Mouse (Mus musculus) heart, embryonic 11.5 days (tissue): ENCODE data around the gene Zfc3h1. TPM values are rescaled to one million over a fixed set of nuclear protein-coding genes. Genes with fewer than 3 reads are reported as not detected.

Experiments
- ATAC-seq: fragments of 200-750 bp; cut with Nextera tagmentation; replicated peaks from 2 replicates; pipeline ENCODE4 v1.8.0; 2017; ENCODE audit warnings: moderate library complexity; ENCODE audit not compliant: insufficient number of reproducible peaks, low FRiP score, low TSS enrichment
- H3K27ac ChIP-seq: fragments of 300-500 bp; sonication (generic); 2 replicates; pipeline ENCODE4 v1.5.1; 2014; ENCODE audit warnings: mild to moderate bottlenecking, low read depth, low read length
- H3K27me3 ChIP-seq: fragments of 300-500 bp; sonication (generic); 2 replicates; pipeline ENCODE4 v1.6.1; 2014; ENCODE audit warnings: mild to moderate bottlenecking, low read length, mixed read lengths; ENCODE audit not compliant: control insufficient read depth, insufficient read depth
- H3K36me3 ChIP-seq: fragments of 300-500 bp; sonication (generic); 2 replicates; pipeline ENCODE4 v1.6.1; 2014; ENCODE audit warnings: mild to moderate bottlenecking, low read length, moderate library complexity, mixed read lengths; ENCODE audit not compliant: control insufficient read depth, insufficient read depth
- H3K4me1 ChIP-seq: fragments of 300-500 bp; sonication (generic); 2 replicates; pipeline ENCODE4 v1.6.1; 2014; ENCODE audit warnings: low read length; ENCODE audit not compliant: control insufficient read depth, insufficient read depth
- H3K4me2 ChIP-seq: fragments of 300-500 bp; sonication (generic); 2 replicates; pipeline ENCODE4 v1.6.1; 2014; ENCODE audit warnings: mild to moderate bottlenecking, moderate library complexity
- H3K4me3 ChIP-seq: fragments of 300-500 bp; sonication (generic); 2 replicates; pipeline ENCODE4 v1.5.1; 2014; ENCODE audit warnings: low read depth, low read length
- H3K9ac ChIP-seq: fragments of 300-500 bp; sonication (generic); 2 replicates; pipeline ENCODE4 v1.6.1; 2014; ENCODE audit warnings: mild to moderate bottlenecking, low read depth, low read length, moderate library complexity
- H3K9me3 ChIP-seq: fragments of 300-500 bp; sonication (generic); replicated peaks from 2 replicates; pipeline ENCODE4 v1.6.1; 2016; ENCODE audit warnings: low read length; ENCODE audit not compliant: control insufficient read depth
- WGBS: fragments of 180-500 bp; shearing (Covaris S2); extraction: QIAGEN DNeasy Blood & Tissue Kit; methylation state at CpG from one replicate; pipeline ENCODE4 v1.1.7; 2014; ENCODE audit not compliant: insufficient replicate concordance; 5-methylcytosine and 5-hydroxymethylcytosine counted together
- polyA plus RNA-seq: library from polyadenylated mRNA; unstranded; fragments of >200 nt; fragmentation: Nextera tagmentation; extraction: Ambion mirVana; gene quantifications from 2 replicates; pipeline ENCODE4 v1.2.1, GENCODE M21; 2014

Zfc3h1 gene
- polyA plus RNA-seq, 1 experiment from 2014 or later: 22.8 TPM

DNA sequence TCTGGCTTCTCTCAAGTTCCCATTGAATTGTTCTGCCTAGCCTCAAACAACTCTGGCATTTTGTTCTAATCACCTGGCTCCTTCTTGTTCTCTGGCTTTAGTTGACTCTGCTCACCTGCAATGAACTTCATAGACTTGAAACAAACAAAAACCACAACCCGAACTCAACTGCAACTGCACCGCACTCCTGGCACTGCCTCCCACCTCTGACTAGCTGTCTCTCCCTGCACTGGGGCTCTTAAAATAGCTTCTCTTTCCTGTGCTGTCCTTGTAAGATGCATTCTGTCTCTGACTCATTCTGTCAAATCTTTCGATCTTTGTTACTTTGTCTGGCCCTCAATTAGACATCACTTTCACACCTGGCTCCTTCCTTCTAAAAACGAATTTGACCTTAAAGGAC is 21.6 kb upstream of the Zfc3h1 start:
- H3K9ac ChIP-seq: peak overlapping the region; percentile 71; the same call in 1 of the 2 replicates
- H3K27me3 ChIP-seq: no peaks in the 10 kb centered on the region

GRCm38 (mm10) chr10:115381506-115382084 is 3.2 kb upstream of the Zfc3h1 start:
- Histone ChIP-seq H3K9me3 (no peaks in the 10 kb centered on the region), H3K36me3 (no peaks in the 10 kb centered on the region), H3K27me3 (no peaks in the 10 kb centered on the region), H3K9ac (no peak overlapping the region), H3K4me3 (no peak overlapping the region), H3K4me1 (peaks cover 11% of the 10 kb centered on the region), H3K4me2 (no peak overlapping the region; the same call in 1 of the 2 replicates), H3K27ac (no peak overlapping the region)
- 47% methylated on average over 2 of the region's 2 CpGs for WGBS
- ATAC-seq: no peak

More for the DNA sequence above, 21.6 kb upstream of the Zfc3h1 start:
- Histone ChIP-seq H3K36me3 (no peaks in the 10 kb centered on the region), H3K4me3 (peak overlapping the region; percentile 47), H3K27ac (peak overlapping the region; percentile 96), H3K9me3 (no peaks in the 10 kb centered on the region), H3K4me2 (peak overlapping the region; percentile 74), H3K4me1 (0 out of 2 replicates have a peak, but pooled peaks cover 6% of the 10 kb centered on the region)
- ATAC-seq: no peak
- WGBS: 80% methylated on average over 4 of the region's 4 CpGs

- peak overlapping the region; percentile 90 for H3K4me3 ChIP-seq
- peaks cover 11% of the 10 kb centered on the region for H3K4me1 ChIP-seq
- ATAC-seq: no peak
- 60% methylated on average over 12 of the region's 12 CpGs for WGBS
- no peaks in the 10 kb centered on the region for H3K27me3 ChIP-seq
- peak overlapping the region; percentile 98 for H3K9ac ChIP-seq
- H3K36me3 ChIP-seq: no peaks in the 10 kb centered on the region
- H3K4me2 ChIP-seq: peak overlapping the region; percentile 83
- H3K9me3 ChIP-seq: no peaks in the 10 kb centered on the region
- peak overlapping the region; percentile 99 for H3K27ac ChIP-seq
These were observed 1.7 kb upstream of the Zfc3h1 start for GRCm38 (mm10) chr10:115382846-115383643.

GRCm38 (mm10) chr10:115383644-115384220 is 1.0 kb upstream of the Zfc3h1 start:
- peak overlapping the region; percentile 99 for H3K27ac ChIP-seq
- 5% methylated on average over 15 of the region's 15 CpGs for WGBS
- H3K9me3 ChIP-seq: no peaks in the 10 kb centered on the region
- H3K4me3 ChIP-seq: peak overlapping the region; percentile 90
- H3K4me2 ChIP-seq: peak overlapping the region; percentile 83
- ATAC-seq: no peak
- no peaks in the 10 kb centered on the region for H3K27me3 ChIP-seq
- H3K36me3 ChIP-seq: no peaks in the 10 kb centered on the region
- H3K9ac ChIP-seq: peak overlapping the region; percentile 98
- peaks cover 11% of the 10 kb centered on the region for H3K4me1 ChIP-seq

- peak; percentile 11 for ATAC-seq
- H3K27ac ChIP-seq: peak overlapping the region; percentile 99
- peak overlapping the region; percentile 90 for H3K4me3 ChIP-seq
- H3K27me3 ChIP-seq: no peaks in the 10 kb centered on the region
- 0 out of 2 replicates have a peak, but pooled peaks cover 2% of the 10 kb centered on the region for H3K36me3 ChIP-seq
- under 1% methylated on average over 66 of the region's 101 CpGs for WGBS
- H3K4me1 ChIP-seq: peaks cover 11% of the 10 kb centered on the region
- H3K4me2 ChIP-seq: peak overlapping the region; percentile 83
- H3K9me3 ChIP-seq: no peaks in the 10 kb centered on the region
- peak overlapping the region; percentile 98 for H3K9ac ChIP-seq
These were observed 551 bp downstream of the Zfc3h1 start for GRCm38 (mm10) chr10:115385018-115386002.

DNA sequence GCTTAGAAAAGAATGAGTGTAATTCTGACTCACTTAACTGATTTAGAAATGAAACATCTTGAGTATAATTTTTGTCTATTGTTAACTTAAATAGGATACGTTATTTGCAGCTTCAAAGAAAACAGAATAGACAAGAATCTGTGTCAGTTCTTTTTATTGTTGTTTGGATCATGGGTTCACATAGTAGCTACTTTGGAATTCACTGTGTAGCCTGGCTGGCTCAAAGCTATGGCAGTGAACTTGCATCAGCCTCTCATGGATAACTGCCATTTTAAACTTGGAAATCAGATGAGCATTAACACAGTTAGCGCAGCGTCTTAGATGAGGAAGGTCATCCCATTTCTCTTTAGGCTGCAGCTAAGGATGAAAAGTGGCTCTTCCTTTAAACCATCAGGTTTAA is 3.1 kb downstream of the Zfc3h1 start:
- Histone ChIP-seq H3K4me1 (peaks cover 3% of the 10 kb centered on the region), H3K36me3 (peaks cover 6% of the 10 kb centered on the region), H3K4me2 (no peak overlapping the region; the same call in 1 of the 2 replicates), H3K9me3 (no peaks in the 10 kb centered on the region), H3K27ac (no peak overlapping the region), H3K9ac (no peak overlapping the region), H3K27me3 (no peaks in the 10 kb centered on the region), H3K4me3 (no peak overlapping the region)
- ATAC-seq: no peak
- WGBS: 93% methylated on average over 3 of the region's 3 CpGs

DNA sequence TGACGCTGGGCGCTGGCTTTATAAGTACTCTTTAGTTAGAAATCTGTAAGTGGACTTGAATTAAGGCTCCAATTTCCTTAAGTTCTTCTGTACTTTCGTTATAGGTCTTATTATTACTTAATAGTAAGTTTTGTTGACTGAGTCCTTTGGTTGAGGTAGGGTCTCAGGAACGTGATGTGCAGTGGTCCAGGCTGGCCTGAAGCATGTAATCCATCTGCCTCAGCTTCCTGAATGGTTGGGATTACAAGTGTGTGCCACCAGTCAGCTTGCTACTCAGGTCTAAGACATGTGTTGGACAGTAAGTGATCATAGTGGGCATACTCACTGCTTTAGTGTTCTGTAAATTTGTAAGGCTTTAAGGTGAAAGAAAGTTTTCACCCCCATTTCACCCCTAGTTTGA is 6.3 kb downstream of the Zfc3h1 start:
- WGBS: 89% methylated on average over 4 of the region's 4 CpGs
- no peak overlapping the region for H3K4me3 ChIP-seq
- H3K9me3 ChIP-seq: no peaks in the 10 kb centered on the region
- H3K27ac ChIP-seq: no peak overlapping the region
- no peak for ATAC-seq
- no peak overlapping the region for H3K9ac ChIP-seq
- no peak overlapping the region for H3K4me2 ChIP-seq
- no peaks in the 10 kb centered on the region for H3K27me3 ChIP-seq
- H3K4me1 ChIP-seq: no peaks in the 10 kb centered on the region
- H3K36me3 ChIP-seq: peaks cover 6% of the 10 kb centered on the region

GRCm38 (mm10) chr10:115391896-115392295 is 7.1 kb downstream of the Zfc3h1 start:
- Histone ChIP-seq H3K4me2 (no peak overlapping the region), H3K27me3 (no peaks in the 10 kb centered on the region), H3K36me3 (peaks cover 6% of the 10 kb centered on the region), H3K9ac (no peak overlapping the region), H3K4me3 (no peak overlapping the region), H3K4me1 (no peaks in the 10 kb centered on the region), H3K27ac (no peak overlapping the region), H3K9me3 (no peaks in the 10 kb centered on the region)
- no peak for ATAC-seq
- WGBS: 96% methylated on average over 1 of the region's 1 CpGs
